Mouse (Mus musculus) v-Abl transformed pro-B cells (cell line): ENCODE measurements around the gene Hoxd4.

Experiments used
- in situ Hi-C, 2 experiments: fragments of 400-800 bp; cut with MboI; formaldehyde crosslinking; loops; one replicate each; pipeline ENCODE4 v1.15.1; 2025; ENCODE audit not compliant: unreplicated experiment in 2 of 2

Hoxd4 gene

DNA sequence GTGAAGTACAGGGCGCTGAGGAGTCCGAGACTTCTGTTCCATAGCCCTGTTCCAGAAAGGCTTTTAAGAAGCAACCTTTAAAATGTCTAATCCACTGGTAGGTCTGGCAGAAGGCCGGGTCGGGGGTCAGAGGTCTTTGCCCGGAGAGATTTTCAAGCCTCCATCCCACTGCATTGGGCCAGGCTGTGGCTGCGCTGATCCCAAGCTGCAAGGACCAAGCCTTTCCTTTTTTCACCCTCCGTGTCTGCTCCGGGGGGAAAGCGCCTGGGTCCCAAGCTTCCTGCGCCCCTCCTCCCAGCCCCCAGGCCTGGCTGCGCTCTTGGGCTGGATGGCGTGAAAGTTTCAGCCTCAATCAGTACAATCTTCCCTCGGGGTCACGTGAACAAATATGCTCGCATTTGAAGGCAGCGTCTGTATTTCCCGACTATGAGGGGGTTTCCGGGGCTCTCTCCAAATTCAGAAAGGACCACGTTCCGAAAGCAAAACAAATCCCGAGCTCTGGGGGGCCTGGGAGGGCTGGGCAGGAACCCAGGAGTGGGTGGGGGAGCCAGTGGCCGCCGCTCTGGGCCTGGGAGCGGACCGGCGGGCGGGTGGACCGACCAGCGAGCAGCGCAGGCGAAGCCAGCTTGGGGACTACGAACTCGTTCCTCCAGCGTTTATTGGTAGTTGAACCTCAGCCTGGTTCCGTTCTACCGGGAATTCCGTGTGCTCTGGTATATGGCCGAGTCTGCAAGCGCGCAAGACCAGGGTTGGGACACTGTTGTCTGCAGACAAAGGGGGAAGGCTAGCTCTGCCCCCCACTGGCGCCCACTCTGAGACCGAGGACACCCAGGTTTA is 24.3 kb downstream of the Hoxd4 start:
- in situ Hi-C loops, result loop anchor here in 1 of 2 experiments (25.0 kb wide), 1 partner anchor 1276 kb away; no protein-coding TSS in a partner anchor

DNA sequence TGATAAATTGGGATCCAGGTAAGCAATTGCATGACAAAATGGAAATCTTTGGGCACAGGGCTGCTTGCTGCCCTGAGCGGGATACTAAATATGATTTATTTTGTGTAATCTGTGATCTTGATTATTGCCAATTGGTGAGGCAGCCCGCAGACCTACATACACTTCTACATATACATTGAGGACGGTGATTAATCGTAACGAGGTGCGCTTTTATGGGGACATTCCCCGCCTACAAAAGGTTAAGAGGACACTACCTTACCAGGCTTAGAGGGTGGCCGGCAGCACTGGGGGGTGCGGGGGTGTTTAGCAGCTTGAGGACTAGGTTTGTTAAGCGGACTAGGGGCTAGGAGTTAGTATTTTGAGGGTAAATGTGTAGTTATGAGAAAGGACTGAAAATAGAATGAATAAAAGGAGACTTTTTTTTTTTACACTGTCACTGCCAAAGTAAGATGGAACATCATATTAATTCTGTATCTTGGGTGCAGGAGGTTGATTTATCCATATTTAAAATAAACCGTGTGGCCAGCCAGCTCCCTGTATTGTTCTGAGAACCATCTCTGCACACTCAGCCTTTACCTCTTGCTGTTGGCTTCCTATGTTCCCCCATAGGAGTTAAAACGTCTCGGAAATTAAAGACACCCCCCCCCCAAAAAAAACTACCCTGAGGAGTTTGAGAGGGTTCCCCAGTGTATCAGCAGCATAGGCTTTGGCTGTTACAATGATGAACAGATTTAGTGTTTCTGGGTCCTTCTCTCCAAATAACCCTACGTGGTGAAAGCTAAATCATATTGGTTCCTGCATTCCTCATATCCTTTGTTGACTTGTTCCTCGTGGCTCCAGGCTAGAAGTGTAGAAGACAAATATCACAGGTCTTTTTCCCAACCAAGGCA is 25.2 kb downstream of the Hoxd4 start:
- in situ Hi-C loops, result loop anchor here in 1 of 2 experiments (25.0 kb wide), 1 partner anchor 1275 kb away; no protein-coding TSS in a partner anchor

- in situ Hi-C loops, result loop anchor here in 1 of 2 experiments (25.0 kb wide), 1 partner anchor 1275 kb away; no protein-coding TSS in a partner anchor
These were observed 25.9 kb downstream of the Hoxd4 start for GRCm38 (mm10) chr2:74737578-74738070.

DNA sequence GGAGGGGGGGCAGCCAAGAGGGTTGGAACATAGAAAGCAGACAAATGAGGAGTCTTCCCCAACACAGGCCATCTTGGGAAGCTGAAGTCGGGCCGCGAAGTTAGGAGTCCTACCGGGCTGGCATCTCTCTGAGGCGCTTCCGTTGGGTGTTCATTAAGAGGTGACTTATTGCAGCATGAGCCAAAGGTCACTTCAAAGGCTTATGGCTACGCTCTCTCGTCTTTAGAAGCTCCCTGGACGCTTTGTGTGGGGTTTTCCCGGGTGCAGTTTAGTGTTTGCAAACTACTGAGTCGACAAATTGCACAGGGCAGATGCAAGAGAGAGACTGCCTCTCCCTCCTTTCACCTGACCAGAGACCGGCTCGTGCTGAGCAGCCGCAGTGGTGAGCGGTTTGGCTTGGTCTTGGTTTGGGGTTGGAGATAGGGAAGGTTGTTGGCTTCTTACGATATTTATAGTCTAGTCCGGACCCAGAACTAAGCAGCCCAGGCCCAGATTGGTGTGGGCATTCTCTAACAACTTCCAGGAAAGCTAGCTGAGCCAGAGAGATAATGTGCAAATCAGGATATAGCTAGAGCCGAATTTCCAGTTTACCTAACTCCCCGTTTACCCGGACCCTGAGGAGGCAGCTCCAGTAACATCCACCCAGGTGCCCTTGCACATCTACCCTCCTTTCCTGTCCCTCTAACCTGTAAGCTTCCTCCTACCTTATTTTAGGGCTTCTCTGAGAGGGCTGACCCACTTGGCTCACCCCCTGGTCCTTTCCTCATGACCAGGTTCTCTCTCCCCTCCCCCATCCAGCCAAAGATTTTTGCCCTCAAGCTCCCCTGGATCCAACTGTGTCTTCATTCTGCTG is 27.1 kb downstream of the Hoxd4 start:
- in situ Hi-C loops, result loop anchor here in 1 of 2 experiments (25.0 kb wide), 1 partner anchor 1273 kb away; no protein-coding TSS in a partner anchor

DNA sequence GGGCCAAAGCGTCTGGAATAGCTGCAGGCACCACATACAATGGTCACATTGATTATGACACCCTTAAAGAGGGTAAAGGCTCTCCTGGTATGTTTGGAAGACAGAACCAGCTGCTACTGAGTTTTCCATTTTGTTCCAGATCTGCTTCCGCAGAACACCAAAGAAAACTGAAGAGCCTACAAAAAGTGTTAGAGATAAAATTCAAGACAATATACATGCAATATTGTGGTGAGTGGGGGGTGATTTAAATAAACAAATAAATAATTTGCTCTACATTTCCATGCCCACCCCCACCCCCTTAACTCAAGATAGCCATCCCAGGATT is 27.7 kb downstream of the Hoxd4 start:
- in situ Hi-C loops, result loop anchor here in 1 of 2 experiments (25.0 kb wide), 1 partner anchor 1273 kb away; no protein-coding TSS in a partner anchor

DNA sequence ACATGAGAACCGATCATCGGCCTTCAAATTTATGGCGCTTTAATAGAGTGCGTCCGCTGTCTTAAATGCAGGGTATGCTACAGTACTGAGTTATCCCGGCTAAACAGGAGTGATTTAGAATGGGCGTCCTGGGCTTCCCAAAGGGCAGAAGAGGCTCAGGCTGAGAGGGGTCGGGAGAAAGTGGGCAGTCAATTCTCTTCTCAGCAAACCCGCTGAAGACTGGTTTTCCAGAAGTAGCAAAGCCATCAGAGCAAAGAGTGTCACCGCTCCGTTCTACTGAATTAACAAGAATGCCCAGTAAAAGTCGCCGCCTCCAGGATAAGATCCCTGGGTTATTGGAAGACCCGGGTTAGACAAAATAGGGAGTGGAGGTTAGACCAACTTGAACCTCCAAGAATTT is 28.1 kb downstream of the Hoxd4 start:
- in situ Hi-C loops, result loop anchor here in 1 of 2 experiments (25.0 kb wide), 1 partner anchor 1272 kb away; no protein-coding TSS in a partner anchor

DNA sequence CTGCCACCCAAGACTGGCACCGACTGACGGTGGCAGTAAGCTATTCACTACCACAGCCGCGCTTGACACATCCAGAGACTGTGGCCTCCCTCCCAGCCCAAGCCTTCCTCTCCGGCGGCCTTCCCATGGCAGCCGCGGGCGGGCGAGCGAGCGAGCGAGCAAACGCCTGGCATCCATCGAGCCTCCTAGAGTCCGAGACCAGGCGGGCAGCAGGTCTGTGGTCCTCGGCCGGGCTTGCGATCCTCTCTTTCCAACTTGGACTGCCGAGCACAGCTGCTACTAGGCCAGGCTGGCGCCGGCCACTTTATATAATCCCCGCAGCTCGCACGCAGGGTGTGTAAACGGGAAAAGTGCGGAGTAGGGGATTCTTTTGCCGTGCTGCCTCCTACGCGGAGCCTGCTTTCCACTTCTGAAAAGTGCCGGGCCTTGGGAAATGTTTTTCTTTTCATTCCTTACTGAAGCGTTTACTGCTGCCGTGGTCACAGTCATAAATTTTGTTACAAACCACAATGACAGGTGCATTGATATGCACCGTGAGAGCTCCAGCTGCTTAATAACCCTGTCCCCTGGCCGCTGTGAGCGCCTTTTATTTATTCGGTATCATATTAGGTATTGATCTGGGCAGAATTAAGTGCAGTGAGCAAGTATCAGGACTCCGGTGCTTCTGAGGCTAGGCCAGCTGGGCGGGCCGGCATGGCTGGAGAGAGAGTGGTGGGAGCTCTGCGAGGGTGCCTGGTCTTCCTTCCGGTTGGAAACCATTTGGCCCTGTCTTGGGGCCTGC is 28.8 kb downstream of the Hoxd4 start:
- in situ Hi-C loops, result loop anchor here in 1 of 2 experiments (25.0 kb wide), 1 partner anchor 1272 kb away; no protein-coding TSS in a partner anchor

- in situ Hi-C loops, result loop anchor here in 1 of 2 experiments (25.0 kb wide), 1 partner anchor 1271 kb away; no protein-coding TSS in a partner anchor
These were observed 29.7 kb downstream of the Hoxd4 start for GRCm38 (mm10) chr2:74741252-74741978.

- in situ Hi-C loops, result loop anchor here in 1 of 2 experiments (25.0 kb wide), 1 partner anchor 1270 kb away; no protein-coding TSS in a partner anchor
These were observed 30.2 kb downstream of the Hoxd4 start for GRCm38 (mm10) chr2:74741979-74742277.

DNA sequence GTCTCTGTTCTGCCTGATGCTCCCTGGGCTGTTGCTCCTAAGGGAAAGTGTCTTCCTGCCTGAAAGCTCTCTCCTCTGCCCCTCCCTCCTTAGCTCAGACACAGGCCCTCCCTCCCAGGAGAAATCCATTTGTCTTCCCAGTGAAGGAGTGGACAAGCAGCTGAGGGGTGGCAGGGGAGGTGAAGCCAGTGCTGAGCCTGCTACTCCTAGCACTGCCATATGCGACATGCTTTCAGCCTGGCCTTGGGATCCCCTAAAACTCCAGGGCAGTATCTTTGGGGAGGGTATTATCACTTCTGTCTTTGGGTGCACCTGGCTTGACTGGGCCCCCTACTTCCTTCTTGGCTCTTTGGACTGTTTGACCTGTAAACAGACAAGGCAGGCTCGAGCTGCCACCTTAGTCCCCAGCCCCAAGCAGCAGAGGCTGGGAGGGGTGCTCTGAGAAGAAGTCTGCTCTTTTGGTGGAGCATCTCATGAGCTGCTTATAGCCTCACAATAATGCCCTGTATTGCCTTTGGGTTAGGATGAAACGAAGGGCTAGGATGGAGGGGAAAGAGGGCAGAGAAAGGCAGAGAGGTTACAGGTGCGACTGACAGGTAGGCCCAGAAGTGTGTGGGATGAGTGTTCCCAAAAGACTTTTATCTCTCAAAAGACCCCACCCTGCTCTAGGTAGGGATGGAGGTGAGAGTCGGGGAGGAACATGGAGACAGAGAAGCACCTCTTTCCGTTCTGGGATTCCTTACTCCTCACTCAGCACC is 34.0 kb downstream of the Hoxd4 start:
- in situ Hi-C loops, result loop anchor here in 1 of 2 experiments (25.0 kb wide), 1 partner anchor 1267 kb away; no protein-coding TSS in a partner anchor

GRCm38 (mm10) chr2:74746298-74746921 is 34.7 kb downstream of the Hoxd4 start:
- in situ Hi-C loops, result loop anchor here in 1 of 2 experiments (25.0 kb wide), 1 partner anchor 1266 kb away; no protein-coding TSS in a partner anchor

DNA sequence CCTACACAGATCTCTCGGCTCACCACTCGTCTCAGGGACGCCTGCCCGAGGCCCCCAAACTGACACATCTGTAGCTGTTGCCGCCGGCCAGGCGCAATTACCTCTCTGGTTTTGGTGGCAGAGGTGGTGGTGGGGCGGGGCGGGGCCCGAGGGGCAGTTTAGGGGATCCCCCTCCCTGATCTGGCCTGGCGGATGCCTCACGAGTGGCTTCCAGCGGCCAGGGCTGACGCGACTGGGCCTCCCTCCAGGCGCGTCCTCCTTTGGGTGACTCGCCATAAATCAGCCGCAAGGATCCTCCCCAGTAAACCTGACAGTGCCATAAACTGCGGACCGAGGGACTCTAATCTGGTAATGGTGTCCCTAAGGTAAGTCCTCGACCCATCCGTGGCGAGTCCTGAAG is 35.3 kb downstream of the Hoxd4 start:
- in situ Hi-C loops, result loop anchor here in 1 of 2 experiments (25.0 kb wide), 1 partner anchor 1265 kb away; no protein-coding TSS in a partner anchor

- in situ Hi-C loops, result loop anchor here in 1 of 2 experiments (25.0 kb wide), 1 partner anchor 1265 kb away; no protein-coding TSS in a partner anchor
These were observed 36.0 kb downstream of the Hoxd4 start for GRCm38 (mm10) chr2:74747661-74748141.

DNA sequence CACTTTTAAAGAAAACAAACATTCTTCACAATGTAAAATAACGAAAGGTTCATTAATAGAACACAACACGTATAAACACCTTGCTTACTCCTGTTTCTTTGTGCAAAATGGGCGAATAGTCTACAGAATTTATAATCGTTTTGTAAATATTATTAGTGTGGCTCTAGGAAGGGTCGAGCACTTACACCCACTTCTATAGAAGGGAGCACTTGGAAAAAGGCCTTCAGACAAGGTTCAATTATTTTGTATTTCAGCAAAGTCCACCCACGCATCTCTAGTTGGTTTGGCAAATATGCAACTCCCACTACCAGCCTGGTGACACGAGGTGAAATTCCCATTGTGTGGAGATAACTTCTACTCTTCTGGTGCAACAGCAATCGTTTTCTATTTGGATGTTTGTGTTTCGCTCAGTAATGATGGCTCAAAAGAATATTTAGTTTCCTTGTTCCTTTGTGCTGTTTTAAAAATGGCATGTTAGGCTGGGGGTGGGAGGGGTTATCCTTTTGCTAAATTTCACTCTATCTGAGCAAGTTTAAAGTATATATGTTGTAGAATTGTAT is 36.8 kb downstream of the Hoxd4 start:
- in situ Hi-C loops, result loop anchor here in 1 of 2 experiments (25.0 kb wide), 1 partner anchor 1264 kb away; no protein-coding TSS in a partner anchor

DNA sequence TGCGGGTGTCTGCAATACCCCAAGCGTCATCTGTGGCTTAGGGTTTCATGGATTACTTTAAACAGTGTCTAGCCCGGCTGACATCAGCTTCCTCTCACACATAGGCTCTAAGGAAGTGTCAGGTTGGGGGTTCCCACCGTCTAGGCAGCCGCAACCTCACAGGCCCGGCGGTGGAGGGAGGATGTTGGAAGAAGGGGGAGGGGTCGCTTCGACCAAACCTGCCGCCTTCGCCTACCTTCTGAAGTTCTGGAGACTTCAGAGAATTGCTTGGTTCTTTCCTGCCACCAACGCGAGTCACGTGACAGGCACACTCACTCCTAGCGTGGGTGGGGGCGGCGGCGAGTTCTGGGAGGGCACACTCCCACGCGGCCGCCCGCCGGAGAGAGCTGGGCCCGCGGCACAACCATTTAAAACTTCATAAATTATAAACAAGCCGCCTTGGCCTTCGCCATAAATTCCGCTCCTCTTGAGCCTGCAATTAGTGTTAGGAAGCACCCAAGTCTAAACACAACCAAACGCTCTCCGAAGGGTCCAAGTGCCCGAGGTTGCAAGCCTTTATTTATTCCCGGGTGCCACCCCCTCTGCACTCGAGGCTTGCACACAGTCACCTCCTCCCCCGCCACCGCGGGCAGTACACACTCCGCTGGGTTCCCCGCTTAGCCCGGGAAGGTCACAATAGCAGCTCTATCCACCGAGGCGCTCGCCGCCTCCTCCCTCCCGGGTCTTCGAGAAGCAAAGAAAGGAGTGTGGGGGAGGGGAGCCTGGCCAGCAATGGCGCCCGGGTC is 37.8 kb downstream of the Hoxd4 start:
- in situ Hi-C loops, result loop anchor here in 1 of 2 experiments (25.0 kb wide), 1 partner anchor 1263 kb away; no protein-coding TSS in a partner anchor
